Mouse (Mus musculus): ENCODE measurements around the gene Wdr20.

The Wdr20 gene

GRCm38 (mm10) chr12:110819367-110819766 is 81.6 kb downstream of the Wdr20 start:
- no peak for DNase-seq (ENCODE audit: low spot score in 2 of 2)

- DNase-seq (ENCODE audit: low spot score in 2 of 2): no peak
Measured at GRCm38 (mm10) chr12:110821787-110822186, 84.0 kb downstream of the Wdr20 start.

GRCm38 (mm10) chr12:110822366-110822765 is 84.6 kb downstream of the Wdr20 start:
- no peak for DNase-seq (ENCODE audit: low spot score in 2 of 2)

- no peak for DNase-seq (ENCODE audit: low spot score in 2 of 2)
Measured at GRCm38 (mm10) chr12:110828908-110829307, 91.2 kb downstream of the Wdr20 start.

GRCm38 (mm10) chr12:110830293-110831024 is 92.7 kb downstream of the Wdr20 start:
- no peak for DNase-seq (ENCODE audit: low spot score in 2 of 2)

- DNase-seq (ENCODE audit: low spot score in 2 of 2): no peak
Measured at GRCm38 (mm10) chr12:110835182-110835581, 97.4 kb downstream of the Wdr20 start.

GRCm38 (mm10) chr12:110836729-110837128 is 99.0 kb downstream of the Wdr20 start:
- DNase-seq (ENCODE audit: low spot score in 2 of 2): no peak

GRCm38 (mm10) chr12:110837192-110837841 is 99.6 kb downstream of the Wdr20 start:
- no peak for DNase-seq (ENCODE audit: low spot score in 2 of 2)

GRCm38 (mm10) chr12:110837850-110838249 is 100.1 kb downstream of the Wdr20 start:
- no peak for DNase-seq (ENCODE audit: low spot score in 2 of 2)

- peak; percentile 92 to 96 for DNase-seq (ENCODE audit: low spot score in 2 of 2)
Measured at GRCm38 (mm10) chr12:110840348-110841198, 102.8 kb downstream of the Wdr20 start, which contains the start of gene Mok. Gene Mok, minus strand, starts transcription at chr12:110840939.

GRCm38 (mm10) chr12:110841731-110842493 is 104.2 kb downstream of the Wdr20 start:
- DNase-seq (ENCODE audit: low spot score in 2 of 2): no peak

GRCm38 (mm10) chr12:110843194-110844048 is 105.7 kb downstream of the Wdr20 start:
- DNase-seq (ENCODE audit: low spot score in 2 of 2): peak; percentile 61 to 80

GRCm38 (mm10) chr12:110844227-110845130 is 106.7 kb downstream of the Wdr20 start:
- no peak for DNase-seq (ENCODE audit: low spot score in 2 of 2)

GRCm38 (mm10) chr12:110845131-110845880 is 107.6 kb downstream of the Wdr20 start:
- DNase-seq (ENCODE audit: low spot score in 2 of 2): peak; percentile 67 to 79

GRCm38 (mm10) chr12:110846191-110846765 is 108.5 kb downstream of the Wdr20 start:
- DNase-seq (ENCODE audit: low spot score in 2 of 2): no peak

GRCm38 (mm10) chr12:110850010-110850928 is 112.5 kb downstream of the Wdr20 start, which contains the start of gene Zfp839:
Gene Zfp839, plus strand, starts transcription at chr12:110850253.
- DNase-seq (ENCODE audit: low spot score in 2 of 2): peak; percentile 77 to 84

- DNase-seq (ENCODE audit: low spot score in 2 of 2): no peak
Measured at GRCm38 (mm10) chr12:110850929-110851256, 113.1 kb downstream of the Wdr20 start.

All from frontal cortex, postnatal 10 days (tissue).